Mouse (Mus musculus) thymus, postnatal 25 days (tissue): ENCODE results near the gene Myo9b.

Experiments used
- DNase-seq: peaks from one replicate; pipeline ENCODE4 v3.0.0; 2022

Gene Myo9b

DNA sequence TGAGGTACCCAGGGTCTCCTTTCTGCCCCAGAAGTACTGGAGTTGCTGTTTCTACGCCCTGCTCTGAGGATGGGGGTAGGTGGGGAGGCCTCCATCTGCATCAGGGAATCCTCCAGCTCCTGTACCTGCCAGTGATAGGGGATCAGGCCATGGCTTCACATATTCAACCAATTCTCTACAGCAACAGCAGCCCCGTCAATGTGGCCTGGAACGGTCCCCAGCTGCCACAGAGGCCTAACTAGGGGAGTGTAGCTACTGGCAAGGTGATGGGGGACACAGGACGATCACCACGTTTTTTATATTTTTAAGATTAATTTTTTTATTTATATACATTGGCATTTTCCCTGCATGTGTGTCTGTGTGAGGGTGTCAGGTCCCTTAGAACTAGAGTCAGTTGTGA lies 119.9 kb downstream of the Myo9b start:
- no peak for DNase-seq

DNA sequence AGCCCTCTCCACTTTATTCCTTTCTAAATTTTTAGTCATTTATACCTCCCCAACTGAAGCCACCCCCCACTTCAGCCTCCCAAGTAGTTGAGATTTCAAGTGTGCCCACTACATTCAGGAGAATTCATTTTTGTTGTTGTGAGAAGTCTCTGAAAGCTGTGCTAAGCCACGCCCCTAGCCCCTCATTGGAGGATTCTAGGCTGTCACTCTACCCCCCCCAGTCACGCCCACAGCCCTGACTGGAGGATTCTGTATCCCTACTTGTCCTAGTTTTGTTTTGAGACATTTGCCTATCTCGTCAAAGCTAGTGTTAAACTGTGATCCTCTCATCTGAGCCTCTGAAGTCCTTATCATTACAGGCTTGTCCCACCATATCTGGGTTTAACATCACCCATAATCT lies 120.4 kb downstream of the Myo9b start:
- no peak for DNase-seq

DNA sequence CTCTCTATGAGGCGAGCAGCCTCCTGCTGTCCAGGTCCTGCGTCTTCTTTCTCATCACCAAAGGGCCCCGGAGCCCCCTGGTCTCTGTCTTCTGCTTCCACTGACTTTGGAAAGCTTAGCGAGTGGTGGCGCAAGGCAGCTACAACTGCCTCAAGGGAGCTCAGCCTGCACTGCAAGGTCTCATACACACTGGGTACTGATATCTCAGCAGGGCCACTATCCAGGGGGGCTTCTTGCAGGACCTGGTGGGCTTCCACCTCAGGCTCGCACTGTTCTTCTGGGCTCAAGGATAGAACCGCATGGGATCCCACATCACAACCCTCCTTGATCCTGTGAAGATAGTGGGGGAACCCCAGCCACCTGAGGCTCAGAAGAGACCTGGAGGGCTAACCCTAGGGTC lies 122.0 kb downstream of the Myo9b start:
- no peak for DNase-seq

DNA sequence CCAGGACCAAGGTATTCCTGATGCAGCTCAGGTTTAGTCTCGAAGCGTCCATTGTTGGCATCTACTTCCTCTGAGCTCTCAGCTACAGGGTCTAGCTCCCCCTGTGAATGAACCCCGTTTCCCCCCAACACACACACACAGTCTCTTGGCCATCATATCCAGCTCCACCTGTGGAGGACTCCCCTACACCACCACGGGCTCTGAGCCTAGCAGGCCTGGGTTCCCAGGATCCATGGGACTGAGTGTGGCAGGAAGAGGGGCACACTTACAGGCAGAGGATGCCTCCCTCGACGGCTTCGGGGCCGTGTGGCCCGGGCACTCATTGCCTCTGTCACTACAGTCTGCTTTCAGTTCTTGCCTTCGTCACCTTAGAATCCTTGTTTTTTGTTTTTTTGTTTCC lies 122.6 kb downstream of the Myo9b start:
- DNase-seq: no peak

DNA sequence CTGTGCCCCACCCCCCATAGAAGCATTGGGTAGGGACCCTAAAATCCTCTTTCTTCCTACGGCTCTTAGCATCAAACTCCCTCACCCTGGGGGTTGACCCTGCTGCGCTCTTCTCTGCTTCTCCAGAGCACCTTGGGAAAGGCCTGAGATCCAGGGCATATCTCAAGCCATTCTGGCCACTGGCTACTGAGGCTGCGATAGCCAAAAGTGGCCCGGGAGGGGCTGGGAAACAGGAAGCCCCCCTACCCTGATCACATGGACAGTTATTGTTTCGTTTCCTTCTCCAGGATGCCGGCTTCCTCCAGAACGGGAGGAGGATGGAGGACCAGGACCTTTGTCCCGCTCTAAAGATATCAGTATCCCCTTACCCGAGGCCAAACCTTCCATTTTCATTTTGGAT lies 123.1 kb downstream of the Myo9b start, which contains the start of gene Ushbp1:
TSS of gene Ushbp1 (minus strand) at position 174 of the 400 bp plus-strand sequence.
- no peak for DNase-seq

DNA sequence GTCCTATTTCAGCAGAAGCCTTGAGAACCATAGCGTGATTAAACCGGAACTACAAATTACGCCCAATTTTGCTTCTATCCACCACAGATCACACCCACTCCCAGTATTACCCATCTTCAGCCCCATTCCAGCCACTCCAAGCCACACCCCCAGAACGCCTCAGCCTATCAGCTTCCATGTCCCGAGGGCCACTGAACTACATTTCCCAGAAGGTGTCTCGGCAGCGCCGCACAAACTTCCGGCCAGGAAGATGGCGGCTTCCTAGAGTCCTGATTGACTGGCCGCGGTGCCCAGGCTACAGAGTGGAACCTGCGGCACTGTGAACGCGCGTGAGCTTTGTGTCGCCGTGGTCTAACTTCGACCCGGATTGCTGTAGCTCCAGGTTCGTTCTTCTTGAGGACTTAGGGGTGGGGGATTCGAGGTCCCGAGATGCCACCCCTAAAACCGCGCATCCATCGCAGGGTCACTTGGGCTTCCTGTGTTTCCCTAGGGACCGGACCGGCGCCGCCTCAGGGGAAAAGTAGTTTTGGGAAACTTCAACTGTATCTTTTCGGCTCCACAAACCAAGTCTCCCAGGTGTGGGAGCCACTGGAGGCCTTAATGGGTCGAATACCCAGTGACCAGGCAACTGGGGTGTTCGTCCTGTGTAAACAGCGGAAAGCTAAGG lies 124.3 kb downstream of the Myo9b start, which contains the start of gene Babam1:
TSS of gene Babam1 (plus strand) at position 223 of the 667 bp plus-strand sequence.
- peak; percentile 87 for DNase-seq

DNA sequence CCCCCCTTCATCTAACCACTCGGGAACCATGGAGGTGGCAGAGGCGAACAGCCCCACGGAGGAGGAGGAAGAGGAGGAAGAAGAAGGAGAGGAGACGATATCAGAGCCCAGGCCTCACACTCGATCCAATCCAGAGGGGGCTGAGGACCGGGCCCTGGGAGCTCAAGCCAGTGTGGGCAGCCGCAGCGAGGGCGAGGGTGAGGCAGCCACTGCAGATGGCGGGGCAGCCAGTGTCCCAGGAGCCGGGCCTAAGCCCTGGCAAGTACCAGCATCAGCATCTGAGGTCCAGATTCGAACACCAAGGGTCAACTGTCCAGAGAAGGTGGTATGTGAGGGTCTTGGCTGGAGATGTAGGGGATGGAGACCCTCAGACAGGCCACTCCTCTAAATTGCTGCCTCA lies 125.2 kb downstream of the Myo9b start:
- DNase-seq: no peak

DNA sequence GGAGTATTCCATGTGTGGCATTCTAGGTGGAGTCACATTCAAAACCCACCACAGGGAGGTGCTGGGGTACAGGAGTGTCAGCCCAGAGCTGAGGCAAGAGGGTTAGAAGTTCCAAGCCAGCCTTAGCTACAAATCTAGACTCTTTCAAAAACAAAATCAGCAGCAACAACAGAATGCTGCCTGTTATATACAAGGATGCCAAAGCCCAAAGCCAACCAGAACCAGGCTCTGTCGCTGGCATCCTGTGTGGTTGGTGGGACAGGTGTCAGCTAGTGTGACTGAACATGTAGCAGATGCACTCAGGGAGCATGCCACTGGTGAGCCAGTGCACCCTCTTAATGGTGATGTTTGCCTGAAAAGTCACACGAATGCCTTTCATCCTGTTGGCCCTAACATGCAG lies 128.3 kb downstream of the Myo9b start:
- no peak for DNase-seq

DNA sequence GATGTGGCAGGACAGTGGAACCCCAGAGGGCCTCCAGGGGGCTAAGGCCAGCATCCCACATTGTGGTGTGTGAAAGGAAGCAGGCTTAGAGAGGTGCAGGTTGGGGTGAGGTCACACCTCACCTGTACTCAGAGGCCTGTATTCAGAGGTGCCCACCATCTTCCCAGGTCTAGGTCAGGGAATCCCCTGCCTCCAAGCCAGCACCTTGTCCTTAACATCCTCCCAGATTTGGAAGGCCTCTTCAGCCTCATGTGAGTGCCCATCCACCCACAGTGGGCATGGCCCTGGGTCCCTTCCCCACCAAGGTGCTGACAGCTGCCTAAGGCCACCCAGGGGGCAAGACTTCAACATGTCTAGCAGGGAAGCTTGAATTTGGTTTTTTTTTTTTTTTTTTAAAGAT lies 128.9 kb downstream of the Myo9b start:
- no peak for DNase-seq

DNA sequence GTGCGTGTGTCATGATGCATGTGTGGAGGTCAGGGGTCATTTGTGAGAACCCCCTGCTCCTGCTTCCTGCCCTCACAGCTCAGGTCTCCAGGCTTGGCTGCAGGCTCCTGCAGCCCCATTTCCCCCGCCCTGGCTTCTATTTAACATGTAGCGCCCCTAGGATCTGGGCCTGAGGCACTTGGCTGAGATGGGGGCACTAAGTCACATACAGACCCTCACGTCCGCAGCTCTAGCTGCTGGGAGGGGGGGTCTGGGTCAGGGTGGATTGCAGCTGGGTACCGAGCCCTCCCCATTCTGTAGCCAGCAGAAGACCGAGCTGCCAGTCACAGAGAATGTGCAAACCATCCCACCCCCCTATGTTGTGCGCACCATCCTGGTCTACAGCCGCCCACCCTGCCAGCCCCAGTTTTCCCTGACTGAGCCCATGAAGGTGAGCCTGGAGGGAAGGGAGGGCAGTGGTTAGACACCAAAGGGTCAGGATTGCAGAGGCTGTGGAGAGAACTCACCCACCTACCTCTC lies 130.0 kb downstream of the Myo9b start:
- no peak for DNase-seq

DNA sequence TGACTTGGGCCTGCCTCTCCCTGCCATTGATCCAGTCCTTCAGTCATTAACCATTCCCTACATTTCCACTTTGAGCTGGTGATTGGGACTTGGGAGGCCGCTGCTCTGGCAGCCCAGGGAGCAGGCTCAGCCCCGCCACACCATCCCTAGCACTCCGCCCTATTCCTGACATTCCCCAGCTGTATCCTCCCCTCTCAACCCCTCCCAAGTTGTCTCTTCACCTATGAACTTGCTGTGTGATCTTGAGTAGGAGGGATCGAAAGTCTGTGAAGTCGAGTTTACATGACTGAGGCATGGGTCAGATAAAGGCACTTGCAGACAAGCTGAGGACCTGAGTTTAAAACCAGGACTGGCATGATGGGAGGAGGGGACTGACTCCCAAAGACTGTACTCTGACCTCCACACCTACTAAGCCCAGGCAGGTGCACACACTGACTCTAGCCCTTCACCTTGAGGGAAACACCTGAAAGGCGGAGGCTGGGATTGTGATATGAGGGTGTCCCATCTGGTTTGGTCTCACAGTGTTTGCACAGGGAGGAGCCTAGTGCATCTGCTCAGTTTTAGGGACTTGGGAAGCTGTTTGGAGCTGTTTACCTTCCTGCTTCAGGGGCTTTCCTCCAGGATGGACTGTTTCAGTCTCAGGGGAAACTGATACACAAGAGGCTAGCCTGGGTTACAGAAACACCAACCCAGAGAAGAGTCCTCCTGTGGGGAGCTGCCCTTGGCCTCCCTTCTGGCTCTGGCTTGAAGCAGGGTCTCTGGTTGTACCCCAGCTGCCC lies 130.8 kb downstream of the Myo9b start:
- no peak for DNase-seq

DNA sequence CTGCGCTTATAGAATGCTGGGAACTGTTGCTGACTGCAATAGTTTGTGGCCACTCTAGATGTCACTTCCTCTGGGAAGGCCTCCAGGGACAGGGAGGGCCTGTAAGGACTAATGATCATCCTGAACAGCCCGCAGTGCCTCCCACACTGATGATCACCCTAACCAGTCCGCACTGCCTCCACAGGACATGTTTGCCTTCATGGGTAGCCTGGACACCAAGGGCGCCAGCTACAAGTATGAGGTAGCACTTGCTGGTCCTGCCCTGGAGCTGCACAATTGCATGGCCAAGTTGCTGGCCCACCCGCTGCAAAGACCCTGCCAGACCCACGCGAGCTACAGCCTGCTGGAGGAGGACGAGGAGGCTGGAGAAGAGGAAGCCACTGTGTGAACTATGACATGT lies 131.5 kb downstream of the Myo9b start:
- no peak for DNase-seq

DNA sequence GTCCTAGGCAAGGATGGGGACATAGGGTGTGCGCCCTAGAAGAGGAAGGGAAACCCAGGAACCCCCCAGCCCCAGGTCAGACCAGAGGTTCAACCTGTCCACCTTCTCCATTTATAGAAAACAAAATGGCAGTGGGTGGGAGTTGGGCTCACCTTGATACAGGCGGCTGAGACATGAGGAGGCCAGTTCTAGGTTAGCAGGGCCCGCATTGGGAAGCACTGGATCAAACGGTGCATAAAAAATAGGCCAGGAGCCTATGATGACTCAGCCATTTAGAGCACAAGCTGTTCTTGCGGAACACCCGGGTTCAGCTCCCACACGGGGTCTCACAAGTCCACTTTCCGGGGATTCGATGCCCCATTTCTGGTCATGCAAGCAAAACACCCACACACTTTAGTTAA lies 132.4 kb downstream of the Myo9b start:
- DNase-seq: no peak

DNA sequence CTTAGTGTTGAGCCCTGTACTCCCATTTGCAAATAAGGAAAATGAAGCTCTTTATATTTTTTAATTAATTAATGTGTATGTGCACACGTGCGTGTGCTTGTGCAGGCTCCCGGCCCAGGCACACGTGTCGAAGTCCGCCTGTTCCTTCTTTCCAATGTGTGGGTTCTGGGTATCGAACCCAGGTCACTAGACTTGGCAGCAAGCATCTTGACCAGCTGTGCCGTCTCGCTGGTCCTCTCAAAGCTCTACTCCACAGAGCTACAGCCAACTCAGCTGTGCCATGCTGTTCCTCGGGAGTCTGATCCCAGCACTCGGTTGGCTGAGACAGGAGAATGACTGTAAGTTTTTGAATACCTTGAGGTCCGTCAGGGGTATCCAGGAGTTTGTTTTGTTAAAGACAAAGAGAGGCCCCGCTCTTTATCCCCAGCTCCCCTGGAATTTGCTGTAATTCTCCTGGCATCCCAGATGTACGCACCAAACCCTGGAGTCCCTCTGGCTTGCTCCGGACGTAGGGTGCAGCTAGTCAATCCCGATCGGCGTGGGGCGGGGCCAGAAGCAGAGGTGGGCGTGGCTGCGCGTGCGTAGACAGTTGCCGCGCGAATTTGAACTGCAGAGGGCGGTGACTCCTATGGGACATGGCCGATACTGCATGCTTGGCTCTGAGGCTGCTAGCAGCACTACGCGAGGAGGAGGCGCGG lies 133.0 kb downstream of the Myo9b start, which contains the start of gene Ankle1:
TSS of gene Ankle1 (plus strand) at position 610 of the 698 bp plus-strand sequence.
- peak; percentile 99 for DNase-seq

DNA sequence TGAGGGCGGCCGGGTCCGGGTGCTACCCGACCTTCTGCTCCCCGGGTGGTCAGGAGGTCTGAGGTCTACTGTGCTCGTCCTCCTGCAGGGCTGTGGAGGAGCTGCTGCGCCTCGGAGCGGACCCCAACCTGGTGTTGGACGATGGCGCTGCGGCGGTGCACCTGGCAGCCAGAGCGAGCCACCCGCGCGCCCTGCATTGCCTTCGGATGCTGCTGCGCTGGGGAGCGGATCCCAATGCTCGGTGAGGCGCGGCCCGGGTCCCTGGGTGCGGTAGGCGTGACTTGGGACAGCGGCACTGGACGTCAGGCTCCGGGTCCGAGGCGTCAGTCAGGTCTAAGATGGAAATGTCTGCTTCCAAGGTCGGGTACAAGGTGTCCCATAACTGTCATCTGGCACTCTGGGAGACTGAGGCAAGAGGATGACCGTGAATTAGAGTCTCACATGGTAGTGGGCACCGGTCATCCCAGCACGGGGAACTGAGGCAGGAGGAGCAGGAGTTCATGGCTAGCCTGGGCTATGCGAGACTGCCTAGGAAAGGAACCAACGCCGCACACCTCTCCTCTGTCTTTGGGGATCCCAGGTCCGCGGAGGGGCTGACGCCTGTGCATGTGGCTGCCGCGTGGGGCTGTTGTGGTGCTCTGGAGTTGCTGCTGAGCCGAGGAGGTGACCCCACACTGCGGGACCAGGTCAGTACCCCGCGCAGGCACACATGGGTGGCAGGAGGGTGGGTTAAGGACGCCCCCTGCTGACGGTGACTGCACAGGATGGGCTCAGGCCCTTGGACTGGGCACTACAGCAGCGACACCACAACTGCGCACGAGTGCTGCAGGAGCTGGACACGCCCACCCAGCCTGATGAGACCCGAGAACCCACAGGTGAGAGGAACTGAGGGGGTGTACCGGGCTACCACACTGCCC lies 133.8 kb downstream of the Myo9b start:
- peak; percentile 73 for DNase-seq

DNA sequence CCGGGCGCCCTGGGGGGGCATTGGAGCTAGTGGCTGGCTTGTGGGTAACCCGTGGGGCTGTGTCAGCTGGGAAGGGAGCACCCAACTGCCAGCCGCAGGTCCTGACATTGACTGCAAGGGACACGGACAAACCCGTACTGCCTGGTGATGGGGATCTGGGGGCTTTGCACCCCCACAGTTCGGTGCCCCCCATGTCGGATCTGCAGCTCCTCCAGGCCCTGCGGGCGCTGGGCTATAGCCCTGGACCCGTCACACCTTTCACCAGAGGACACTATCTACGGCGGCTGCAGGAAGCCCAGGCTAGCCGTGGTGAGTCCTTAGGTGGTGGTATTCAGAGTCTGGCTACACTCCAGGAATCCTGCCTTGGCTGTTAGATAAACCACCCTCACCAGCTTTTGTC lies 134.9 kb downstream of the Myo9b start:
- DNase-seq: no peak

DNA sequence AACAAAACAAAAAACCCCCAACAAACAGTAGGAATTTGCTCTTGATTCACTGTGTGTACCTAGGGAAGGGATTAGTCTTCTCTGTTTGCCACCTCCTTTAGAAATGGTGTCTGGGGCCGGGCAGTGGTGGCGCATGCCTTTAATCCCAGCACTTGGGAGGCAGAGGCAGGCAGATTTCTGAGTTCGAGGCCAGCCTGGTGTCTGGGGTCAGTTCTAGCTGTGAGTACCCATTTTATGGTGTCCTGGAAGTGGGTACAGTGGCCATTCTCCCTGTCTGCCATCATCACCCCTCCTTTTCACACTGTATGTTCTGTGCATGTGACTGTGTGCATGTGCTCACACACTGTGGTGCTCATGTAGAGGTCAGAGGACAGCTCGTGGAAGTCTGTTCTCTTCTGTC lies 135.7 kb downstream of the Myo9b start:
- no peak for DNase-seq
